23 mouse cellular contexts compared by ENCODE assay signal in genomic region chr1:144704373-144704772, GRCm38 (mm10).
DNase-seq lines count a peak whose midpoint lies in the region; ATAC-seq and TF ChIP-seq lines count a peak whose summit lies in the region.
"Had no signal": no experiment of that assay in that cellular context is flagged by ENCODE, and none has a peak within 500 bp of the region (broad histone marks: within the 10 kb centered on the region; RNA-seq: fewer than 3 reads in every experiment).

No protein-coding gene starts in this region.

- peak; percentile 41 for TF ChIP-seq CTCF in layer of hippocampus, adult 2 months (conservative IDR thresholded peaks at IDR 0.05)

- peak; percentile 2 for DNase-seq in adrenal gland, postnatal 10 days
- no peak for DNase-seq in adrenal gland, adult 18-20 months (ENCODE audit: low spot score in 2 of 2)
- no peak for DNase-seq in layer of hippocampus, adult 2 months (ENCODE audit: low spot score in 2 of 2)
- no peak for DNase-seq in layer of hippocampus, postnatal 14 days (ENCODE audit: low spot score in 2 of 2)
- peak; percentile 16 for DNase-seq in adipocyte (ENCODE audit: low spot score)
- no peak for DNase-seq in layer of hippocampus, adult 11-12 months (ENCODE audit: low spot score)
- no peak for DNase-seq in embryo, embryonic 10.5 days (ENCODE audit: low spot score)
- DNase-seq: cerebellum, adult 2 months; cerebellum, postnatal 36 days; heart, postnatal 10 days; kidney, postnatal 25 days; lung, postnatal 4 days; thymus, postnatal 14 days had no signal

- H3K4me3 ChIP-seq in layer of hippocampus, adult 2 months: no peak overlapping the region
- H3K4me3 ChIP-seq: erythroblast, embryonic 14.5 days; forebrain, embryonic 13.5 days; heart, embryonic 12.5 days; limb, embryonic 15.5 days; liver, embryonic 15.5 days; midbrain, embryonic 10.5 days; myocyte had no signal

- ATAC-seq in megakaryocyte-erythroid progenitor cell, adult 5-6 weeks (replicated peaks; ENCODE audit: low FRiP score, low TSS enrichment, poor library complexity, severe bottlenecking): peak; percentile 65; the same call in 1 of the 2 replicates
- ATAC-seq: forebrain, embryonic 13.5 days; intestine, postnatal 0 days; midbrain, embryonic 16.5 days had no signal

- no peak overlapping the region for H3K27ac ChIP-seq in layer of hippocampus, adult 2 months
- H3K27ac ChIP-seq: forebrain, embryonic 13.5 days; limb, embryonic 15.5 days; liver, embryonic 15.5 days; midbrain, embryonic 10.5 days had no signal

Comparison
In these comparisons a context has a peak if more than half of its experiments do, and no peak if none do; other contexts are left out.
1. DNase-seq: peak in adrenal gland, postnatal 10 days (single experiment) and adipocyte (single experiment); none in adrenal gland, adult 18-20 months (0 of 2), layer of hippocampus, adult 2 months (0 of 2), layer of hippocampus, postnatal 14 days (0 of 2), layer of hippocampus, adult 11-12 months (single experiment) and embryo, embryonic 10.5 days (single experiment).